Mouse (Mus musculus) B cell, adult 2 months (primary cell): ENCODE results near the gene Tns1.

Experiments
- DNase-seq, 2 experiments: peaks; one replicate each; pipeline ENCODE4 v3.0.0; 2022

The Tns1 gene

GRCm38 (mm10) chr1:74090329-74090728 lies 33.9 kb downstream of the Tns1 start:
- DNase-seq, result no peak

GRCm38 (mm10) chr1:74088569-74088968 lies 35.7 kb downstream of the Tns1 start:
- DNase-seq, result no peak

GRCm38 (mm10) chr1:74085566-74085965 lies 38.7 kb downstream of the Tns1 start:
- peak; percentile 39 to 57 for DNase-seq

GRCm38 (mm10) chr1:74084752-74085151 lies 39.5 kb downstream of the Tns1 start:
- no peak for DNase-seq

- DNase-seq, result no peak
Observed at GRCm38 (mm10) chr1:74084065-74084705, 40.1 kb downstream of the Tns1 start.

GRCm38 (mm10) chr1:74082841-74083463 lies 41.3 kb downstream of the Tns1 start:
- peak; percentile 64 to 69 for DNase-seq

- no peak for DNase-seq
Observed at GRCm38 (mm10) chr1:74081573-74081989, 42.7 kb downstream of the Tns1 start.

- DNase-seq, result peak; percentile 80 to 82
Observed at GRCm38 (mm10) chr1:74077353-74077752, 46.9 kb downstream of the Tns1 start.

GRCm38 (mm10) chr1:74076230-74076629 lies 48.0 kb downstream of the Tns1 start:
- no peak for DNase-seq

- no peak for DNase-seq
Observed at GRCm38 (mm10) chr1:74074693-74075485, 49.4 kb downstream of the Tns1 start.

GRCm38 (mm10) chr1:74073791-74074190 lies 50.5 kb downstream of the Tns1 start:
- no peak for DNase-seq

- DNase-seq, result no peak
Observed at GRCm38 (mm10) chr1:74070745-74071144, 53.5 kb downstream of the Tns1 start.

GRCm38 (mm10) chr1:74070001-74070551 lies 54.2 kb downstream of the Tns1 start:
- no peak for DNase-seq

GRCm38 (mm10) chr1:74069085-74069835 lies 55.0 kb downstream of the Tns1 start:
- DNase-seq, result no peak

- DNase-seq, result peak in 1 of 2 experiments; percentile 9
Observed at GRCm38 (mm10) chr1:74068366-74069084, 55.7 kb downstream of the Tns1 start.

- peak in 1 of 2 experiments; percentile 10 for DNase-seq
Observed at GRCm38 (mm10) chr1:74067866-74068265, 56.4 kb downstream of the Tns1 start.

GRCm38 (mm10) chr1:74066576-74066975 lies 57.7 kb downstream of the Tns1 start:
- DNase-seq, result no peak

- DNase-seq, result no peak
Observed at GRCm38 (mm10) chr1:74066061-74066460, 58.2 kb downstream of the Tns1 start.

GRCm38 (mm10) chr1:74060046-74060445 lies 64.2 kb downstream of the Tns1 start:
- DNase-seq, result no peak

- no peak for DNase-seq
Observed at GRCm38 (mm10) chr1:74059552-74059951, 64.7 kb downstream of the Tns1 start.

- DNase-seq, result no peak
Observed at GRCm38 (mm10) chr1:74058771-74059170, 65.5 kb downstream of the Tns1 start.

- DNase-seq, result no peak
Observed at GRCm38 (mm10) chr1:74058309-74058708, 65.9 kb downstream of the Tns1 start.
